Mouse (Mus musculus) brain, embryonic 14.5 days (tissue): ENCODE data around the gene Arhgap27.

ENCODE experiments used
- CTCF ChIP-seq: fragments of 200-500 bp; IDR thresholded peaks from 2 replicates; pipeline ENCODE4 v1.5.1; 2012; ENCODE audit warnings: inconsistent platforms, mild to moderate bottlenecking, moderate library complexity, borderline replicate concordance; ENCODE audit not compliant: insufficient read depth, insufficient read length; ENCODE audit errors: extremely low read depth
- POLR2A ChIP-seq: fragments of 200-500 bp; IDR thresholded peaks from 2 replicates; pipeline ENCODE4 v1.6.1; 2012; ENCODE audit warnings: mild to moderate bottlenecking, inconsistent platforms, borderline replicate concordance; ENCODE audit not compliant: poor library complexity, insufficient read depth, insufficient read length, severe bottlenecking; ENCODE audit errors: extremely low read depth

DNA sequence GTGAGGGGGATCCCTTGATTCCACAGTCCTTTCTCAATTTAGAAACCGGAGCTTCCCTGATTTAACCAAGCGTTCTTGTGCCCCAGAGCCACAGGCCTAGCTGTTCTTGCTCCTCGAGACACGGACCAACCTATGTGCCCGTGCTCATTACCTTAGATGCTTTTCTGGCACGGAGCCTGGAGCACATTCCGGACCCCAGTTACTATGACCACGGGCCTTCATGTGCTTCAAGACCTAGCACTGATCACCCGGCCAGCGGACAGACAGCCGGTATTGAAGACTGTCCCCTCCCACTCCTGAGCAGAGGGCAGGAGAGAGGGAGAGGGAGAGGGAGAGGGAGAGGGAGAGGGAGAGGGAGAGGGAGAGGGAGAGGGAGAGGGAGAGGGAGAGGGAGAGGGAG, 8.2 kb downstream of the Arhgap27 start:
- TF ChIP-seq POLR2A (no peak), CTCF (no peak)
